Mouse (Mus musculus) lung, postnatal 0 days (tissue): ENCODE results near the gene Tle3. TPM values are rescaled to one million over a fixed set of nuclear protein-coding genes. Genes with fewer than 3 reads are reported as not detected.

Source experiments
- ATAC-seq: fragments of 200-750 bp; cut with Nextera tagmentation; 2 replicates; pipeline ENCODE4 v1.8.0; 2017; ENCODE audit warnings: moderate library complexity
- DNase-seq: peaks from one replicate; pipeline ENCODE4 v3.0.0-alpha.2; 2016; ENCODE audit warnings: low spot score
- H3K27ac ChIP-seq: fragments of 300-500 bp; sonication (generic); 2 replicates; pipeline ENCODE4 v1.5.1; 2014; ENCODE audit warnings: antibody characterized with exemption, mild to moderate bottlenecking, low read length, mixed read lengths
- H3K27me3 ChIP-seq: fragments of 300-500 bp; sonication (generic); replicated peaks from 2 replicates; pipeline ENCODE4 v1.6.1; 2014; ENCODE audit warnings: low read length, mixed read lengths; ENCODE audit not compliant: insufficient read depth
- H3K36me3 ChIP-seq: fragments of 300-500 bp; sonication (generic); 2 replicates; pipeline ENCODE4 v1.6.1; 2014; ENCODE audit warnings: low read length, mixed read lengths; ENCODE audit not compliant: insufficient read depth
- H3K4me1 ChIP-seq: fragments of 300-500 bp; sonication (generic); 2 replicates; pipeline ENCODE4 v1.6.1; 2014; ENCODE audit warnings: antibody characterized with exemption, low read depth, low read length, mixed read lengths; ENCODE audit not compliant: insufficient read depth
- H3K4me2 ChIP-seq: fragments of 300-500 bp; sonication (generic); replicated peaks from 2 replicates; pipeline ENCODE4 v1.6.1; 2014; ENCODE audit warnings: low read depth, mild to moderate bottlenecking, low read length, moderate library complexity, mixed read lengths
- H3K4me3 ChIP-seq: fragments of 300-500 bp; sonication (generic); 2 replicates; pipeline ENCODE4 v1.5.1; 2014; ENCODE audit warnings: low read depth, low read length
- H3K9ac ChIP-seq: fragments of 300-500 bp; sonication (generic); replicated peaks from 2 replicates; pipeline ENCODE4 v1.6.1; 2014; ENCODE audit warnings: low read depth, mild to moderate bottlenecking
- H3K9me3 ChIP-seq: fragments of 300-500 bp; sonication (generic); 2 replicates; pipeline ENCODE4 v1.6.1; 2016; ENCODE audit warnings: low read length, mixed read lengths
- CTCF ChIP-seq: IDR thresholded peaks from 2 replicates; pipeline ENCODE4 v1.5.1; 2016; ENCODE audit warnings: antibody characterized with exemption, mild to moderate bottlenecking
- EP300 ChIP-seq: IDR thresholded peaks from 2 replicates; pipeline ENCODE4 v1.6.1; 2016; ENCODE audit warnings: antibody characterized with exemption, mild to moderate bottlenecking, control low read depth
- WGBS: fragments of 180-500 bp; shearing (Covaris S2); extraction: QIAGEN DNeasy Blood & Tissue Kit; methylation state at CpG from one replicate; pipeline ENCODE4 v1.1.7; 2014; 5-methylcytosine and 5-hydroxymethylcytosine counted together
- polyA plus RNA-seq: library from polyadenylated mRNA; unstranded; fragments of >200 nt; fragmentation: Nextera tagmentation; extraction: Ambion mirVana; gene quantifications from 2 replicates; pipeline ENCODE4 v1.2.1, GENCODE M21; 2015

Gene Tle3
- polyA plus RNA-seq, 1 experiment from 2014 or later, result 16.2 TPM

GRCm38 (mm10) chr9:61368567-61369240, 3.5 kb upstream of the Tle3 start:
- DNase-seq (peak; percentile 97), ATAC-seq (peak; percentile 1)
- Histone ChIP-seq H3K4me2 (peak overlapping the region; percentile 56), H3K36me3 (no peaks in the 10 kb centered on the region), H3K4me3 (no peak overlapping the region), H3K27me3 (no peaks in the 10 kb centered on the region; the same call in 1 of the 2 replicates), H3K9ac (no peak overlapping the region), H3K9me3 (no peaks in the 10 kb centered on the region), H3K27ac (peak overlapping the region; percentile 16; the same call in 1 of the 2 replicates), H3K4me1 (peaks cover 28% of the 10 kb centered on the region)
- TF ChIP-seq EP300 (peak; percentile 91), CTCF (no peak)
- 1% methylated on average over 12 of the region's 12 CpGs for WGBS

GRCm38 (mm10) chr9:61369316-61370273, 2.6 kb upstream of the Tle3 start:
- peak; percentile 71 for DNase-seq
- 1% methylated on average over 45 of the region's 45 CpGs for WGBS

GRCm38 (mm10) chr9:61370454-61370888, 1.7 kb upstream of the Tle3 start:
- Histone ChIP-seq H3K4me1 (peaks cover 35% of the 10 kb centered on the region), H3K9ac (peak overlapping the region; percentile 33), H3K36me3 (no peaks in the 10 kb centered on the region), H3K27me3 (no peaks in the 10 kb centered on the region; the same call in 1 of the 2 replicates), H3K4me3 (peak overlapping the region; percentile 40), H3K27ac (peak overlapping the region; percentile 93), H3K9me3 (no peaks in the 10 kb centered on the region), H3K4me2 (peak overlapping the region; percentile 93)
- TF ChIP-seq EP300 (peak; percentile 78; the same call in 1 of the 2 replicates), CTCF (no peak)
- ATAC-seq (peak; percentile 82), DNase-seq (peak; percentile 99)
- 0% methylated on average over 22 of the region's 25 CpGs for WGBS

More at GRCm38 (mm10) chr9:61369316-61370273, 2.6 kb upstream of the Tle3 start:
- H3K36me3 ChIP-seq, result no peaks in the 10 kb centered on the region
- H3K27ac ChIP-seq, result peak overlapping the region; percentile 16; the same call in 1 of the 2 replicates
- H3K27me3 ChIP-seq, result no peaks in the 10 kb centered on the region; the same call in 1 of the 2 replicates
- H3K9me3 ChIP-seq, result no peaks in the 10 kb centered on the region
- no peak for ATAC-seq
- H3K4me1 ChIP-seq, result peaks cover 28% of the 10 kb centered on the region
- H3K9ac ChIP-seq, result no peak overlapping the region
- peak overlapping the region; percentile 19 for H3K4me3 ChIP-seq
- TF ChIP-seq CTCF (peak; percentile 47), EP300 (no peak)
- H3K4me2 ChIP-seq, result peak overlapping the region; percentile 56

- DNase-seq (peak; percentile 75), ATAC-seq (no peak)
- H3K36me3 ChIP-seq, result no peaks in the 10 kb centered on the region
- 1% methylated on average over 66 of the region's 66 CpGs for WGBS
- H3K9me3 ChIP-seq, result no peaks in the 10 kb centered on the region
- no peaks in the 10 kb centered on the region for H3K27me3 ChIP-seq
- peaks cover 35% of the 10 kb centered on the region for H3K4me1 ChIP-seq
- H3K4me3 ChIP-seq, result peak overlapping the region; percentile 40
- H3K4me2 ChIP-seq, result peak overlapping the region; percentile 93
- no peak for TF ChIP-seq EP300
- no peak for TF ChIP-seq CTCF
- peak overlapping the region; percentile 93 for H3K27ac ChIP-seq
- H3K9ac ChIP-seq, result peak overlapping the region; percentile 33
These were observed 1.0 kb upstream of the Tle3 start for GRCm38 (mm10) chr9:61370889-61371754.

GRCm38 (mm10) chr9:61372510-61372975, 377 bp downstream of the Tle3 start:
- WGBS, result 0% methylated on average over 37 of the region's 42 CpGs
- Histone ChIP-seq H3K27ac (peak overlapping the region; percentile 91), H3K27me3 (no peaks in the 10 kb centered on the region), H3K9ac (peak overlapping the region; percentile 79), H3K4me1 (peaks cover 39% of the 10 kb centered on the region), H3K9me3 (no peaks in the 10 kb centered on the region), H3K4me3 (peak overlapping the region; percentile 75), H3K4me2 (peak overlapping the region; percentile 99), H3K36me3 (no peaks in the 10 kb centered on the region)
- ATAC-seq, result peak; percentile 16
- TF ChIP-seq EP300 (no peak), CTCF (no peak)
- peak; percentile 47 for DNase-seq
